Mouse (Mus musculus) cerebellum, postnatal 36 days (tissue): Measurements from ENCODE around the gene Gm20388.

Experiments used
- DNase-seq, 2 experiments: peaks; one replicate each; pipeline ENCODE4 v3.0.0; 2021 to 2022; ENCODE audit warnings: mixed read lengths in 2 of 2

Gene Gm20388

DNA sequence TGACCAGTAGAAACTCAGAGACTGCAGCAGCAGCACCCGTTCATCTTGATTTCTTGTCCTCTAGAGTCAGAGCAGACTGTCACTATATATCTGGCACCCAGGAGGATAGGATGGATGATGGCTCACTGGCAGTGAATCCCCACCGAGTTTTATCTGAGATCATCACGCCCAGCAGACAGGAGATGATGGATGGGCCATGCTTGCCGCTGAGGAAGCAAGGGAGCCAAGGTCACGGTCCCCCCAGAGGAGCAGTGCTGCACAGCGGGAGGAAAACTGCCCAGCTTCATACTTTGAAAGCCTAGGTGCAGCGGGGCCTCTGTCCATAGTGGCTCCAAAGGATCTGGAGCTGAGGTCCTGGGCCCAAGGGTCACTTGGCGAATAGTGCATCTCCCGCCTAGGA is 2122.1 kb downstream of the Gm20388 start:
- DNase-seq = no peak

DNA sequence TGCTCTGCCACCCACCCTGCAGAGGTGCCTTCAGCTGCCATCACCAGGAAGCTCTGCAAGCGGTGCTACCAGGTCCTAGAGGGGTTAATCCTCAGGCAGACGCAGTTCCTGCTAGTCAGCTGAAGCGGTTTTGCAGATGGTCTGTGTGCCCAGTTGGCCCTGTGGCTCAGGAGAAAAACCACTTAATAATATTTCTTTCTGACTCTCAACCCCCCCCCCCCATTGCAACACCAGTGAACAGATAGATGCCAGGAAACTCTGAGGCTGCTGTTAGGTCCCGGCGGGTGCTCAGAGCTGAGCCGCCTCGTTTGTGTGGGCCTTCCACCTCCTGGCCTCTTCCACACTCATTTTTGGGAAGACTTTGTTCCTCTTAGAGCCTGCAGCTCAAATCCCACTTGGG is 2124.9 kb downstream of the Gm20388 start:
- DNase-seq = no peak

DNA sequence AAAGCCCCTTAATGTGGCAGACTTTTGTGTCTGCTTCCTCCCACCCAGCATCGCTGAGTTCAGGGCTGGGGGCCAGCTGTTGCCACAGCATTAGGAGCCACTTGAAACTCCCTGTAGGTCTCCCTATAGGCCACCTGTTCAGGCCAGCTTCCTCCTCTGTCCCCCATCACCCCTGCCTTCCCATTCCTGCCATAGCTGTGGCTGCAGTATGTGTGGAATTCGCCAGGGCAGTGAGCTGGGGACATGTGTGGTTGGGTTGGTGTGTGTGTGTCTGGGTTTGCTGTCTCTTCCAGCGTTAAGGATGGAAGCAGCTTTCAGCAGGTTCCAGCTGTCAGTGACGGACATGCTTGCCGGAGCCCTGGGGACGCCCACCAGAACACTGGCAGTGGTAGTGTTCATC is 2125.7 kb downstream of the Gm20388 start:
- DNase-seq = no peak

DNA sequence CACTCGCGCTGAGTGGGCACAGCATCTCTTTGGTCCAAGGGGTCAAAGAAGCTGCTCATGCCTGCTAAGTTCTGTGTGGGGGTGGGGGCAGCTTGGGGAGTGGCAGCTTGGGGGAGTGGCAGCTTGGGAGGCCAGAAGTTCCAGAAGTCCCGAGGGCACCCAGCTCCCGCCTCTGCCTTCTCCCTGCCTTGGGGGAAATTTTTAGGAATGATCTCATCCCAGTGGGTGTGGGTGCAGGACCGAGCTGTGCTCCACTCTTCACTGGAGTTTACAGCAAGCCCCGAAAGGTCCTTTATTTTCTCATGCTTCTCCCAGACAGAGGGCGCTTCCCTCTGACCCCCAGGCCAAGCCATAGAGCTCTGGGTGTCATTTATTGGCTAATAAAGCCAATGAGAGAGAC is 2126.6 kb downstream of the Gm20388 start:
- no peak for DNase-seq

DNA sequence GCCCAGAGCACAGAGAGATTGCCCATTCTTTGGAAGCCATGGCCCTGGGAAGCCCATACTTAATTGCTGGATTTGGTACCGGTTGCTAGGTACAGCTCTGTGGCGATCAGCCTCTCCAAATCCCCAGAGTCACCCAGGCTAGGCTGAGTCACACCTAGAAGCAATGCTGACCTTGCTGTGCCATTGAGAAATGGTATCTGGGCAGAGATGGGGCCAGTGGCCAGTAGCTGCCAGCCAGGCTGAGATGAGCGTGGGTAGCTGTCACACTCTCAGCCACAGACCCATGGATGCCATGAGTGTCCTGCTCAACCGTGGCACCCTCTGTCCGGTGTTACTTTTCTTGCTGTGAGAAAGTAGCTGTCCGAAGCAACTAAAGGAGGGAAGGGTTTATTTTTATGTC is 2127.4 kb downstream of the Gm20388 start:
- no peak for DNase-seq

DNA sequence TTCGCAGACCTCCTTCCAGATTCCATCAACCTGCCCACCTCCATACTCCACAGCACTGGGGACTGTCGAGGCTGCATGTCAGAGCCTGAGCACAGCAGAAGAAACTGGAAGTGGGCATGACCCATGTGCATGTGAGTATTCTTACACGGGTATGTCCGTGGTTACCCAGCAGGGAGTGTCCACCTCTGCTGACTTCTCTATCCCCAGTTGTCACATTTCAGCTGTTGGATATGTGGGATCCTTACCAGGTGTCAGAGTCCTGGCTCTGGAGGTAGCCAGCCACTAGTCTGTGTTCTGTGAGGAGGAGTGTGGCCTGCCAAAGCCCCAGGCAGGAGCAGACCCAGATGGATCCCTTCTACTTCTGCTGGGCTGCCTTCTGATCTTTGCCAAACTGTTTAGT is 2128.8 kb downstream of the Gm20388 start:
- DNase-seq = no peak

DNA sequence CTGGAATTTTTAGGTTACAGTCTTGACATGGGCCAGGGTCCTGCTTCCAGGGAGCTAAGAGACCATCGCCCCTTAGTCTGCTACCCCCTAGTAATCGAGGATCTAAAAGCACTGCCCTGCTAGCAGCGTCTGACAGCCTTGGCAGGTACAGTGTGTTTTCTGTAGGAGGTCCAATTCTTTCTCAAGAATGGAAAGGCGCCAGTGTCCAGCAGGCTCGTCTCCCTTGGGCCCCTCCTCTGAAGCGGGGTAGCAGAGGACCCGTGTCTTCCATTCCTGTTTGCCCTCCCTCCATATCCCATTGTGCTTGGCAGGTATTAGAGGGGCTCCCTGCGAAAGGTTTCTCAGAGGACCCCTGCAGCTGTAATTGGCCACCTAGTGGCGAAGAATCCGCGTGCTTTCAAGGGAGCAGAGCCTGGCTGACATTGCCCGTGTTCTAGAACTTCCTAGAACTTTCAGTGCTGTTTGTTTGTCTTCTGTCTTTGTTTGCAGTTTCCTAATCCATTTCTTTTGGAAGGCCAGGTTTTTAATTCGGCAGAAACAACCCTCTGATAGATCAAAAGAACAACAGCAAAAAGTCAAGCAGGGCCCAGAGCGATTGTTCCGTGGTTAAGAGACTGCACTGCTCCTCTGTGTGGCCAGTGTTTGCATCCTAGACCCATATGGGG is 2136.7 kb downstream of the Gm20388 start:
- no peak for DNase-seq

DNA sequence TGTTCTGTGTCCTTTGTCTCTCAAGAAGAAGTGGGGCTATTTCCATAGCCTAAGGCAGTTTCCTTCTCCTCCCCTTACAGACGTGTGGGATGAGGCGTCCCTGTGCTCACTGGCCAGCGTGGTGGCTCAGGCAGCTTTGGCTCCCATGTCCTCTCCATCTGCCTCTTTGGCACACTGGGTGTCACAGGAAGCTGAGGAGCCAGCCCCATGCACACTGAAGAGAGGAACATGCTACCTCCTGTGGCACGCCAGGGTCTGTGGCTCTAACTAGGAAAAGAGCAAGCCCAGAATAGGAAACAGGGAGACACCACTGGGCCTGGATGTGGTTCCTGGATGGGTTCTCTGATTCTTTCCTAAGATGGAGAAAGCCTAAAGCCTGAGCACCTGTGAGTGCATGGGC is 2138.6 kb downstream of the Gm20388 start:
- DNase-seq = peak; percentile 48 to 57

DNA sequence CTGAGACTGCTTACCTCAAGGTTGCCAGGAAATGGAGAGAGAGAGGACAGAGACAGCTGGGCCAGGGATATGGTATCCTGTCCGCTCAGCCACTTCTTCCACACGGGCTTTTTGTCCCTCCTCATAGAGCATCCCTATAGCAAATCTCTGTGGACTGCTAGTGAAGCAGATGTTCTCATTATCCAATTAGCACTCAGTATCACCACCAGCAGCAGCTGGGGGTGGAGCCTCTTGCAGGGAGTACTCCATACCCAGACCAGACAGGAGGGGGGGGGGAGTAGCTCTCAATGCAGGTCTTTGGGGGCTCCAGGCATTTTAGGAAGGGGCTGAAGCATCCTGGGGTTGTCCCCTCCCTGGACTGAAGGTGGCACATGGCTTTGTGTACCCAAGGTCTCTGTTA is 2139.3 kb downstream of the Gm20388 start:
- no peak for DNase-seq

DNA sequence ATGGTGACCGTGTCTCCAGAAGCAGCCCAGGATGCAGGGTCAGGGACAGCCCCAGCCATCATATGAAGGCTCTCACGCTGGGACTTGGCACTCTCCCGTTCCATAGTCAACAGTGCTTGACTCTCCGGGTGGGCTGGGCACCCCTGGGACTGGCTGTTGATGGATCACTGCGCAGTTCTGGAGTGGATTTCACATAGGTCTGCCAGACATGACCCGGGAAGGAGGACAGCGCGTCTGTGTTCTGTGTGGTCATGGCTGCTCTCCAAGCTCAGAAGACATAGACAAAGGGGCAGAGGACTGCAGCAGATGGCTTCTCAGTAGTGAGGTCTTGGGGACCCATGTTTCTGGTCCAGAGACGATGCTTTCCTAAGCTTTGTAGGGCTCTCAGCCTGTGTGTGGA is 2140.0 kb downstream of the Gm20388 start:
- DNase-seq = peak; percentile 31 to 41

DNA sequence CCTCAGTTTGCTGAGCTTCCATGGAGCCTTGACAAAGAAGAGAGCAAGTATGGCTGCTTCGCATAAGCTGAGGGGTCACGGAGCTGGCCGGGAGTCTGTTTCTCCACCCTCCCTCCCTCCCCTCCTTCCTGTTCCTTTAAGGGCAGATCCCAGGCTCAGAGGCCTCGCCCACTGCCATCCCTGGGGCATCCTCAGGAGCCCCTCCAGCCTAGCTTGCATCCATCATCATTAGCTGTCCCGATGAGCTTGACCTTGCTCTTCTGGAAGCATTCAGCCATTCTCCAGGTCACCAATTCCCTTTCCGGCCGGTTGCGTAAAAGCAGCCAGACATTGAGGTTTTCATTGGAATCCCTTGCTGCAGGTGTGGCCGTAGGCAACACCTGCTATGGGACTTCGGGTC is 2144.7 kb downstream of the Gm20388 start:
- DNase-seq = no peak

DNA sequence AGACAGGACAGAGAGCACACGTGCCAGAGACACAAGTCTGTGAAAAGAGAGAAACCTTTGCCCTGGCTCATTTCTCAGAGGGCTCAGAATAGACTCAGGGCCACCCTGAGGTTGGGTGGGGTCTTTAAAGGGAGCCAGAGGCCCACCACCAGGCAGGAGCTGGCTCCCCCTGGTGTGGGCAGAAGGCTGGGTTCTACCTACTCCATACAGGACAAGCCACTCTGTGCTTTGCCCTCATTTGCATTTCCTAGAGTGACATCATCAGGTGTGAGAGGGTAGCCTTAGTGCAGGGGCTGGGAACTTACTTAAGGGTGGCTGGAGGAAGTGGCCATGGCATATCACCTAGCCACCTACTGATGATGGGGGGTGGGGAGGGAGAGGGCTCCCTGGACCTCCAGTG is 2145.5 kb downstream of the Gm20388 start:
- no peak for DNase-seq

DNA sequence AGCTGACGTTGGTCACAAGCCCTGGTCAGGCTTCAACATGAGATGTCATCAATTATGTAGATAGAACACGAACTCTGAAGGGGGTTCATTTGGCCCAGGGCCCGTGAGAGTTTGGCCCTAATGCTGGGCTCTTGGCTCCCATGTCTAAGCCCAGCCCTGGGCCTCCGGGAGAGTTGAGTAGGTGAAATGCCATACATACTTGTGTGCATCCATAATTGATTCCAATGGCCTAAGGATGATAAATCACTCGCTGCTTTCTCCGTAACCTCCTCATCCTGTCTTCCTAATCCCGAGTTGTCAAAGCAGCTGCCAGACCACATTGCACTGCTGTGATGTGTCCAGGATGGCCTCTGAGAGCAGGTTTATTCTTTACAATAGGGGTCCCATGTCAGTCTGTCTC is 2146.2 kb downstream of the Gm20388 start:
- no peak for DNase-seq

DNA sequence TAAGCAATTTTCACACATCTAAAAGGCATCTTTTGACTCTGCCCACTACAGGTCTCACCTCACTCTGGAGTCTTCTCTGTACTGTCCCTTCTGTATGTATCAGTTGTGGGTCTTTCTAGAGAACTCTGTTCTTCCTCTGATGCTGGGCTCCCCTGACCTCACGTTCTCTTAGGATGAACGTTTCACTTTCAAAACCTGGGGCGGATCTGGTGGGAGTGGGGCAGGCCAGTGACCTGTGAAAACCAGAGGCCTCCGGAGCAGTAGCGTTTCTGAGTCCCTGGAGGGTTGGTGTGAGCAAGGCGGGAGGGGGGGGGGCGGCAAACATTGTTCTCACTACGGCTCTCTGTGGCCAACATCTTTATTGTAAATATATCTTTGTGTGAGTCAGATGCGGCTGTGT is 2147.9 kb downstream of the Gm20388 start:
- DNase-seq = no peak

DNA sequence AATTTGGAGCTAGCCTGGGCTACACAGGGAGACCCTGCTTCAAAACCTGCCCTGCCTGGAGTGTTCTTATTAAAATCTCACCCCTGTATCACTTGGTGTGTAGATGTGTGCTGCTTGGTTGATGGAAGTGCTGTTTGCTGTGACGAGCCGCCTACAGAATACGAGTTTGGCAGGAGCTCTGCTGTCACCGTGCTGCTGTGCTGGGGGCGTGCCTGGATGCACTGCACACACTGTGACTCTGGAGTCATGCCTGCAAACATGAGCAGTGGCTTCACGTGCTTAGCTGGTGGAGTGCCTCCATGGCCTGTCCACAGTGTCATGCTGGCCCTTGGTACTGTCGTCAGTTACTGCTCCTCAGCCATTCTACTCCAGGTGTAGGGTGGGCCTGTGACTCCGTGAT is 2148.3 kb downstream of the Gm20388 start:
- no peak for DNase-seq

DNA sequence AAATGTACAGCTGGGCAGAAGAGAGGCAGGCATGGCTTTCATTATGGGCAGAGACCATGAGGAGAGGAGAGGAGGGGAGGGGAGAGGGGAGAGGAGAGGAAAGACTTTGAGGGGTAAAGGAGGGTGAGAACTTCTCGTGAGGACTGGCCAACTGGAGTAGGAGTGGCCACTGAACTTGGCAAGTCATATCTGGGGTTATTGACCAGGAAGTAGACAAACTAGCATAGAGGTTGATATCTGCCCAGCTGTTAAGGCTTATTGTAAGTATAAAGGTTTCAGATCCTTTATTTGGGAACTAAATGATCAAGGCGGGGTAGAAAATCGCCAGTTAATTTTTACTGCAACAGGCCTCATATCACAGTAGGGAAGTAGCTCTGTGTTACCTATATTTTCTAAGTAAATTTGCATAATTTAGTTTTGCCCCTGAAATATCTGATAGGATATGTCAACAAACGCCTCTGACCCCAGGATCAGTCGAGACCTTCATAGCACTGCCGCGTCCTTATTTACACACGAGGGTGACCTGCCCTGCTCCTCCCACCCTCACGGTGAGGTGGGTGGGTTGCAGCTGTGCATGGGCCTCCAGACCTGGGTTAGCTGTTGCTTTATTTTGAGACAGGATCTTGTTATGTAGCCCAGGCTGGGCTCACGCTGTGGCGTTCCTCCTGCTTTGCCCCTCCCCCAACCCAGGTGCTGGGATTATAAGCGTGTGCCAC is 2152.0 kb downstream of the Gm20388 start:
- no peak for DNase-seq

DNA sequence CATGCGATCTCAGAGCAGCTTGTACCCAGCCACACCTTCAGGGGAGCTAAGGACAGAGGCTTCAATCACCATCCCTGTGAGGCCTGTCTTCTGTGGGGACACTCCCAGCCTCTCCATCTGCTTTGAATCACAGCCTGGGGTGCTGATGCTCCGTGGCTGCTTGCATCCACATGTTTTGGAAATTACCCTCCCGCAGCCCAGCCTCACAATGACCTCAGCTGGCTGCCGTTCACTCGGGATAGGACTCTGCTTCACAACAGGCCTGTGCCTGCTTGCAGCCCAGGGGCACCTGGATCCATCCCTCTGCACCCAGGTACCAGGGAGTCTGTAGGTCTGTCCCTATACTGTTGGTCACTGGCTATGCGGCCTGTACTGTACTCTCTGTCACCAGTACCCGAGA is 2153.7 kb downstream of the Gm20388 start:
- DNase-seq = no peak

DNA sequence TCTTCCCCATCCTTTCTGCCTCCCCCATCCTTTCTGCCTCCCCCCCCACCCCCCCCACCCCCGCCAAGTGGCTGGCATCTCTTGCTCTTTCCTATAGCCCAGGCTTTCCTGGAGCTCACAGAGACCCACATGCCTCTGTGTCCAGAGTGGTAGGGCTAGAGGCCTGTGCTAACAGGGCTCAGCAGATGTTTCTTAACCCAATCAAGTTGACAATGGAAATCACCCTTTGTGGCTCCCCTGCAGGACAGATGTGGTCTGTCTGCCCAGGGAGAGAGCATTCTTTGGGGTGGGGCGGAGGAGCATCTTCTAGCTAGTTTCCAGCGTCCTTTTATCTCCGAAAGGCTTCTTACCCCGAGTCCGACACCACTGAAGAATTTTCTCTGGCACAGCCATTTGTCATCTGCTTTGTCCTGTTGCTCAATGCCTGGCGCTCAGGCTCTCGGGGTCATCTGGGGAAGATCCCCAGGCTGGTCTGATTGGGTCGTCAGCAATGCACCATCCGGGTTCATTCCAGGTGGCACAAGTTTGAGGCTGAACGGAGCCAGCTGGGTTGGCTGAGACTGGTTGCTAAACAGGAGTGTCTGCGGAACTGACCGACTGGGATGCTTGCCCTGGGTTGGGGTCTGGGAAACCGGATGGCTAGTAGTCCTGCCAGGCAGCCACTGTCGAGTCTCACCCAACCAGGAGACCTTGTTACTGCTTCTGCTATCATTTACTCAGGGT is 2157.3 kb downstream of the Gm20388 start:
- DNase-seq = no peak

DNA sequence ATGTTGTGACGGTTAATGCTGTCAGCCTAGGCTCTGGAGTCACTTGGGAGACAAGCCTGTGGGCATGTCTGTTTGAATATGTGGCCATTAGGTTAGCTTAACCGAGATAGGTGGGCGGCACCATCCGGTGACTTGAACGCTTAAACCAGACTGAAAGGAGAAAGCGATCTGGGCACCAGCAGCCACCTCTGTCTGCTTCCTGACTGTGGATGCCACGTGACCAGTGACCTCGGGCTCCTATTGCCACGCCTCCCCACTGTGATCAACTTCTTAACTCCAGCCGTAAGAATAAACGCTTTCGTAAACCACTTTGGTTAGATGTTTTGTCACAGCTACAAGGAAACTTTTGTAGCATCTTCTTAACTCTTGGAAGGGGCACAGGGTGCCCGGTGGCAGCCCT is 2158.0 kb downstream of the Gm20388 start:
- DNase-seq = no peak

DNA sequence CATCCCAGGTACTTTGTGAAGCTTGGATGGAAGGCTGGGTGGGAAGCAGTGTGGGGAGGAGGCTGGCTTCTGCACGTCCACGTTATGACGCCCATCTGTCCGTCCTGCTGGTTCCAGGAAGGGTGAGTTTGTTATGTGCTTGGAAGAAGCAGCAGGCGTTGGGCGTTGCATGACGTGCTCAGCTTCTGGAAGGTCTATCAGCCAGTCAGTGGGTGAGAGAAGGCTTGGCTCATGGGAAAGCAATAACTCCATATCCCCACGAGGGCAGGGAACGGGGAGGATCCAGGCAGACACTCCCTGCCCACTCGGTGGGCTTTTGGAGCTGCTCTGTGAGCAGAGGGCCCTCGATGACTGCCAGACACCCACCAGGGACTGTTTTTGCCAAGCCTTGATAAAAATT is 2158.6 kb downstream of the Gm20388 start:
- DNase-seq = no peak

DNA sequence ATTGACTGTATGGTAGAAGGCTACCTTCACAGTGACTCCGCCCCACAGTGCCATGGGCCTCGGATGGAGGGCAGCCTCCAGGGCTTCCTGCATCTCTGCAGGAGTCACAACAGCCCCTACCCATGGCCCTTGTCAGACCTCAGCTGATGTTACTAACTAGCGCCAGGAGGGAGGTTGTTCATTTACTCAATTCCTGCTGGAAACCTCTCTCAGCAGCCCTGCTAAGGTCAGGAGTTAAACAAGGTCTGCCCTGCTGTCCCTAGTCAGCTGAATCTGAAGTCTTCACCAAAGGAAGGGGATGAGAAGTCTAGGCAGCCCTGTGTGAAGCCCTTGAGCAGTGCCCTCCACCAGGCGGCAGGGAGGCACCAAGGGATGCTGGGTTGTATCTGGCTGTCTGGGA is 2160.6 kb downstream of the Gm20388 start:
- no peak for DNase-seq

DNA sequence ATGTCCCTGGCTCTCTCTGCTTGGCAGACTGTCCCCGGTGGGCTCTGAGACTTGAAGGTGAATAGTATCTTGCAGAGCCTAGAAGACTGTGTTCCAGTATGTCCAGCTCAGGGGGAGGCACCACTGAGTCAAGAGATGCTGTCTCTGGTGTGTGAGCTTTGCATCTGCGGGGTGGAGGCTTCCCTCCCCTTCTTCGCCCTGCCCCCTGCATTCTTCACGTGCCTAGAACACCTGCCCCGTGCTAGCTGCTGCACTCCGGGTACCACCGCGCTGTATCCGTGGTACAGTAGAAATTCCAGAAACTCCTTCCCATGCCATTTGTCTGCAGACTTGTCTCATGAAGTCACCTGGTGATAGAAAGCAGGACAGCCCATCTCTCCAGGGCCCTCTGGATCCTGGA is 2163.3 kb downstream of the Gm20388 start:
- DNase-seq = no peak

DNA sequence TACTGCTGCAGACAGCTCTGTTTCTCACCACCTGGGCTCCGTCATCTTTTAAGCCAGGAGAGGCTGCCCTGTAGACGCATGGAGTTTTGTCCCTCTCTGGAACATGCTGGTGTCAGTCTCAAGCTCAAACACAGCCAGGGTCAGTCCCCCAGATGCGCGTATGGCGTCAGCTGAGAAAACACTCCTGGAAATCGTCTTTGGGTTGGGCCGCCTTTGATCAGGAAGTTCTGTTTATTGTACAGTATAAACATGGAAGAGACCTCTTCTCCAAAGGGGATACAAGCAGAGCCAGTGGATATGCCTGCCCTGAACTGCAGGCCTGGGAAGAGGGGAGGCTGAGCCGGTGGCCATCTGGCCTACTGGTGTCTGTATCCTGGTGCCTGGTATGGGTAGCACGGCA is 2163.8 kb downstream of the Gm20388 start:
- DNase-seq = no peak

DNA sequence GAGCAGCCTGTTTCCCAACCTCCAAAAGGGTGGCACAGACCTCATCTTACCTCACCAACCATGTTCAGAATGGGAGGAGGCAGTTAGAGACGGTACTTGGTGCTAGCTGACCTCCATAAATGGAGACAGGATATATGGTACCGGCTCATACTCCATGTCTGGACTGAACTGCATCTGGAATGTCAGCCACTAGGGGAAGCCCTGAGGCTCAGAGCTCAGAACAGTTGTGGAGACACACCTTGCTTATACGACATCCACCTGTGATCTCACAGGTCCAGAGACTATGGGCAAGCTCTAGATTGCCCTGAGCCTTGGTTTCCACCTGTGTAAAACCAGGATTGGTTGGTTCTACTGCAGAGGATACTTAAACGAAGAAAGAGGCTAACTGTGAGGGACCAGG is 2164.3 kb downstream of the Gm20388 start:
- DNase-seq = no peak
